Mouse (Mus musculus): ENCODE data around the gene Lrif1.
"Not testable (repeated sequence)": the region's sequence is repeated elsewhere in the genome, so short reads cannot be mapped to it uniquely, and the experiment has no call there.

DNA sequence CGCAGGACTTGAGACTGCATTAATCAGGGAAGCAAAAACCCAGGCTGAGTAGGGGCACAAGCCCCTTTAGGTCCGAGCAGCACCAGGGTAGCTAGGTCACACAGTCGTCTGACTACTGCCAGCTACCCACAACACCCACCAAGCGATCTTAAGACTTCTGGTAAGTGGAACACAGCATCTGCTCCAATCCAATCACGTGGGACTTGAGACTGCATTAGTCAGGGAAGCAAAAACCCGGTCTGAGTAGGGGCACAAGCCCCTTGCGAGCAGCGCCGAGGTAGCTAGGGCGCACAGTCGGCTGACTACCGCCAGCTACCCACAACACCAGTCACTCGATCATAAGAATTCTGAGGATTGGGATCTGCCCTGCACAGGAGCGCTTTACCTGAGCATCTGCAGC lies 12.0 kb upstream of the Lrif1 start:
- not testable (repeated sequence) for TF ChIP-seq CTCF (IDR thresholded peaks at IDR 0.05; ENCODE audit: low read depth); EP300 (optimal IDR thresholded peaks at IDR 0.05)
